Mouse (Mus musculus) activated CD4-positive, CD25-positive, alpha-beta regulatory T cell, adult 4 months (primary cell): ENCODE results near the gene Olfr1002. TPM values are rescaled to one million over a fixed set of nuclear protein-coding genes. Genes with fewer than 3 reads are reported as not detected.
"Not testable (repeated sequence)": the region's sequence is repeated elsewhere in the genome, so short reads cannot be mapped to it uniquely, and the experiment has no call there.

Source experiments
- ATAC-seq: one replicate; pipeline ENCODE4 v1.8.0; 2017
- polyA plus RNA-seq, 2 experiments: library from polyadenylated mRNA; unstranded; fragments of 100-300 nt; shearing (Covaris generic); gene quantifications; one replicate each; pipeline ENCODE4 v1.2.1; 2017

Olfr1002 gene
- not detected for polyA plus RNA-seq

GRCm38 (mm10) chr2:85650604-85651003 is at the start of gene Olfr1002:
Olfr1002 (minus strand) TSS chr2:85650704.
- ATAC-seq = no peak

DNA sequence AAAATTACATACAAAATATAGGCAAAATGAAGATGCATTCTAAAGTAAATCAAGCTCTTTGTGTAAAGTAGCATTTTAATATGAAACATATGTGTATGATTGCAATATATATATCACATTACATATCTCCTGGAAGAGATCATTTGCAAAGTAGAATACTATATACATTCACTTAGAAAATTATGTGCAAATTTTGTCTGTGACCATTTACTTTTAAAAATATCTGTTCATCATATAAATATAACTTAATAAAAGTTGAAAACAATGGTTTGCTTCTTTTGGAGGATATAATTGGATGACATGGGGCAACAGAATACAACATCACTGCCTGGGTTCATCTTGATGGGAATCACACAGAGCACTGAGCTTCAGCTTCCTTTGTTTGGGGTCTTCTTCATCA is 38.6 kb upstream of the Olfr1002 start, which contains the start of gene Olfr1008:
Olfr1008 (plus strand) TSS at position 301 of the 400 bp plus-strand sequence.
- no peak for ATAC-seq

DNA sequence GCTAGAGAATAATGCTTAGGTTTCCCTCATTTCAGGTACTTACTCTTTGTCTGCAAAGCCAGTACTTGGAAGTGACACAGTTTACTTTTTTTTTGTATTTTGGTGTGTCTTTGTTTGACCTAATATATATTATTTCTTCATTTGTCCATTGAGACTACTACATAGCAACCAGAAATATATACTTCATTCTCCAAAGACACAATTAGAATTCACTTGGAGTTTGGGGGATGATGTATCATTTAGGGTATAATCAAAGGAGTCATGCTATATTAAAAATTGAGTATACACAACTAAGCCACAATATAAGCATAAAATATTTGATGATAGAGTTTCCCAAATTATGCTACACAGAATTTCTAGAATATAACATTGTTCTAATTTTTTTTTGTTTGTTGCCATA is 28.2 kb upstream of the Olfr1002 start, which contains the start of gene Olfr1006:
Olfr1006 (minus strand) TSS at position 101 of the 400 bp plus-strand sequence.
- ATAC-seq = no peak

DNA sequence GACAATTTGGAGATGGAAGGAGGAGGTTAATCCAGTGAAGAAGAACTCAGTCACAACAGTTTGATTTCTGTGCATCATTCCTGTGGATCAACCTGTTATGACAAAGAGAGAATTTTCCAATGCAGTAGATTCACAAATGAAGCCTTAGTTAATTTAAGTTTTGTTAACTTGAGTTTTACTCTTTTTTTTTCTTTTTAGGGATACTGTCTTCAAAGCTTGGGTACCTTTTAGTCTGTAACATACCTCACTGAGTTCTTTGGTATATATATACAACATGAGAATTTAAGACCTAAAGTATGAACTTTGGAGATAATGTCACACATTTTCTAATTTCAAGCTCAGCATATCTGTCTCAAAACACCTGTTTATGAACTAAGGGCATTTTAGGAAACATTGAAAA is 13.9 kb upstream of the Olfr1002 start, which contains the start of gene Olfr154:
Olfr154 (minus strand) TSS at position 101 of the 400 bp plus-strand sequence.
- ATAC-seq = not testable (repeated sequence)

DNA sequence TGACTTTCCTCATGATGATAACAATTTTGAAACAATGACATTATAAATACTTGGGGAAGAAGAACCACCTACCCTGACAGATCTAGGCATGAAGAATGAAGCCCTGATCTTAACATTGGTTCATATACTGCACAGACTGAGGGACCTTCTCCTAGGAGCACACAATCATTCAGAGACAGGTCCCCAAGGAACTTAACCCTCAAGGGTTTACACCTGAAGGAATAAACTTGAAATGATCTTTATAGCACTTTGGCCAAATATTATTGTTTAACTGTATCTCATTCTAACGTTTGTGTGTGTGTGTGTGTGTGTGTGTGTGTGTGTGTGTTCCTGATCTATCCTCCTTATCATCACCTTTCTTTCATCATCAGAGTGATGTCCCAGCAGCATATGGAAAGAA is 38.7 kb downstream of the Olfr1002 start, which contains the start of gene Olfr1000:
Olfr1000 (minus strand) TSS at position 101 of the 400 bp plus-strand sequence.
- no peak for ATAC-seq

Other genes with a start within 250 kb of the Olfr1002 start
- not detected for gene Olfr992, start 241.2 kb downstream of the Olfr1002 start, polyA plus RNA-seq
- not detected for gene Olfr993, start 235.8 kb downstream of the Olfr1002 start, polyA plus RNA-seq
- not detected for gene Olfr994, start 214.3 kb downstream of the Olfr1002 start, polyA plus RNA-seq
- not detected for gene Olfr995, start 207.1 kb downstream of the Olfr1002 start, polyA plus RNA-seq
- not detected for gene 4833423E24Rik, start 131.7 kb downstream of the Olfr1002 start, polyA plus RNA-seq
- not detected for gene Olfr996, start 71.5 kb downstream of the Olfr1002 start, polyA plus RNA-seq
- gene Olfr998, start 61.8 kb downstream of the Olfr1002 start, polyA plus RNA-seq = not detected
- gene Olfr1000, start 38.8 kb downstream of the Olfr1002 start, polyA plus RNA-seq = not detected
- gene Olfr154, start 13.8 kb upstream of the Olfr1002 start, polyA plus RNA-seq = not detected
- gene Olfr1006, start 28.1 kb upstream of the Olfr1002 start, polyA plus RNA-seq = not detected
- not detected for gene Olfr1008, start 38.7 kb upstream of the Olfr1002 start, polyA plus RNA-seq
- gene Olfr1009, start 64.7 kb upstream of the Olfr1002 start, polyA plus RNA-seq = not detected
- not detected for gene Olfr1012, start 112.1 kb upstream of the Olfr1002 start, polyA plus RNA-seq
- gene Olfr1013, start 116.4 kb upstream of the Olfr1002 start, polyA plus RNA-seq = not detected
- gene Olfr1014, start 122.0 kb upstream of the Olfr1002 start, polyA plus RNA-seq = not detected
- gene Olfr1015, start 131.3 kb upstream of the Olfr1002 start, polyA plus RNA-seq = under 1 TPM in 1 of 2 experiments, not detected in 1; 0.13 TPM
- gene Olfr1016, start 151.8 kb upstream of the Olfr1002 start, polyA plus RNA-seq = not detected
- not detected for gene Olfr1018, start 167.8 kb upstream of the Olfr1002 start, polyA plus RNA-seq
- gene Olfr1019, start 194.8 kb upstream of the Olfr1002 start, polyA plus RNA-seq = not detected
- not detected for gene Olfr1020, start 196.3 kb upstream of the Olfr1002 start, polyA plus RNA-seq
- not detected for gene Olfr1022, start 217.9 kb upstream of the Olfr1002 start, polyA plus RNA-seq
- gene Olfr1023, start 234.9 kb upstream of the Olfr1002 start, polyA plus RNA-seq = not detected